Mouse (Mus musculus): ENCODE results near the gene Vma21.

Gene Vma21

DNA sequence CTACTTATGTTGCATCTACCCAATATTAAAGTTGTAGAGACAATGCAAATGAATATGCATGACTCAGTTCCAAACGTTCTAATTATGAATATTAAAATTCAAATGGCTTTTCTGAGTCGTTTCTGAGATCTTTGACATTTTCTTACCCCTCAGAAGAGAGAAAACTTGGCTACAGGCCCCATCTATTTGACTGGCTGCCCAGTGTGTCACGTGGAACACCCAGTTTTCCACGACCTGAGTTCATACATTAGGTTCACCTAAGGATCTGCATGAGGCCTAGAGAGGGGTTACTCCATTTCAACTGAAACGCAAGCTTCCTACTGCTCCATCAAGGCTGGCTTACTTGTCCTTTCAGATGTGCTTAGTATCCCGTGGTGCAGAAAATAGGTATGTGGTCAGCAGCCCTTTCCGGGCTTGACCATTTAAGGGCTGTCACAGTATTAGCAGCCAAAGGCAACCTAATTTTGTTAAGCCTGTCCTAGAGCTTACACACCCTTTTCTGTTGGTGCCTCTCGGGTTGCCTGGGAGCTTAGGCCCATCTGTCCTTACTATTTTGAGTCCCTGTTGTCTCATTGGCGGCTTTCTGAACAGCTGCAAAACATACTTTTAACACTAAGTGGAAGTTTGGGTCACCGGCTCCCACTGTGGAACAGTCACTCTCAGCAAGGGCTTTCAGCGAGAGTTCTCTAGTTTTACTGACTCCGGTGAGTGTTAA lies at the start of gene Vma21:
TSS of gene Vma21 (plus strand) at position 294 of the 715 bp plus-strand sequence.
- peak; percentile 92 for DNase-seq

DNA sequence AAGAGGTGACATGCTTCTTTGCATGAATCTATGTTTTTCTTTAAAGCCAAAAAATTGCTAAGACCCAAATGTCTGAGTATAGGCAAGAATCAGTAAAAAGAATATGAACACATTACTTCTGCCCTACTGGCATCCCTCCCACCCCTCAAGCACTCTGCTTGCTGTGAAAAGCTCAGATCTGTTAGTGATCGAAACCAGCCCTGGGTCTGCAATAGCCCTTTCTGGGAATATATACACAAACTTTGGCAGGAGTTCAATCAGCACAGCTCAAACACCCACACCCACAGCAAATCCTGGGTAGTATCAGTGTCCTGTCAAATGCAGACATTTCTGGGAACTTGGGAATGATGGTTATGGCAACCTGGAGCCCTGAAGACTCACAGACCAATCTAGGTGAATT lies 47.8 kb upstream of the Vma21 start:
- DNase-seq: no peak

DNA sequence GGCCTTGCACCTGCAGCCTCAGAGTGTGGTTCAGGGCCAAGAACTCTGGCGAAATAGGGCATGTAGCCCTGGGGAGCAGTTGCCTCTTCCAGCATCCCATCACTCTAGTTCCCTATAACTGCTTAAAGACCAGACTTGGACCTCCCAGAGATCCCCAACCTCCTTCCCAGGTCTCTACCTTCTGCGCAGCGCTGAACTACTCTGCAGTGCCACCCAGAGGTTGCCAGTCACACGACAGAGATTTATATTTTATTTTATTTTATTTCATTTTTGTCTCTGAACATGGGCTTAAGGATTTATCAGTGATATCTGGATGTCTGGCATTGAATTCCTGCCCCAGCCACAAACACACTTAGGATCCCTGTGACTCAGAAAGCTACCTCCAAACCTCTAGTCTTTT lies 24.6 kb upstream of the Vma21 start:
- no peak for DNase-seq

DNA sequence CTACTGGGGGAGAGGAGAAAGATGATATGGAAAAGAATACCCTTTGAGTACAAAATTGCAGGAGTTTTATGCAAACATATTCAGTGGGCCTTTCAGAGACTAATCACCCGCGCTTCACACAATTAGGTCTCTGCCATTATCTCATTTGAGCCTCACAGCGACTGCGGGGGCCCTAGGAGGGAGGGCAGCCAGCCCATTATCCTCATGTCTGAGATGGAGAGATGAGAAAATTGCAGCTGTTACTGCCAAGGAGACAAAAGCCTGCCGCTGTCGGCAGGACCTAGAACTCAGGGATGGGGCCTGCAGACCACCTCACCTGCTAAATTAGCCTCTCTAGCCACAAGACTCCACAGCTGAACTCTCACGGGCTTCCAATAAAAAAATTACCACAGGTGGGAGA lies 18.0 kb upstream of the Vma21 start:
- DNase-seq: no peak

DNA sequence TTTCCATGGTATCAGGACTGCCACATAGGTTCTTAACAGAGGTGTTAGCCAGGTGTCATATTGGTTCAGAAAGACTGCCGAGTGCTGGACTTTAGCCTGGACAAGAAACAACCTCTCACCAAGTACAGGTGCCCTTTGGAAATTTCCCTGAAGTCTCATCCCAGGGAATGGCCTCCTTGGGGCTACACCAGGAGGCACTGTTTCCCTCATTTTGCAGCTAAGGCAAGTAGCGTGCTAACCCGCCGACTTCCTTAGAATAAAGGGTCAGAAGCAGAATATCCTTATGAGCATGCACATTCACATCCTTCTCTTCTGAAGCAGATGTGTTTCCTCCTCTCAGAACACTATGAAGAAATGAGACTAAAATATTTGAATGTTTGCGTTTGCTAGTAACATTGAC lies 16.8 kb upstream of the Vma21 start:
- no peak for DNase-seq

DNA sequence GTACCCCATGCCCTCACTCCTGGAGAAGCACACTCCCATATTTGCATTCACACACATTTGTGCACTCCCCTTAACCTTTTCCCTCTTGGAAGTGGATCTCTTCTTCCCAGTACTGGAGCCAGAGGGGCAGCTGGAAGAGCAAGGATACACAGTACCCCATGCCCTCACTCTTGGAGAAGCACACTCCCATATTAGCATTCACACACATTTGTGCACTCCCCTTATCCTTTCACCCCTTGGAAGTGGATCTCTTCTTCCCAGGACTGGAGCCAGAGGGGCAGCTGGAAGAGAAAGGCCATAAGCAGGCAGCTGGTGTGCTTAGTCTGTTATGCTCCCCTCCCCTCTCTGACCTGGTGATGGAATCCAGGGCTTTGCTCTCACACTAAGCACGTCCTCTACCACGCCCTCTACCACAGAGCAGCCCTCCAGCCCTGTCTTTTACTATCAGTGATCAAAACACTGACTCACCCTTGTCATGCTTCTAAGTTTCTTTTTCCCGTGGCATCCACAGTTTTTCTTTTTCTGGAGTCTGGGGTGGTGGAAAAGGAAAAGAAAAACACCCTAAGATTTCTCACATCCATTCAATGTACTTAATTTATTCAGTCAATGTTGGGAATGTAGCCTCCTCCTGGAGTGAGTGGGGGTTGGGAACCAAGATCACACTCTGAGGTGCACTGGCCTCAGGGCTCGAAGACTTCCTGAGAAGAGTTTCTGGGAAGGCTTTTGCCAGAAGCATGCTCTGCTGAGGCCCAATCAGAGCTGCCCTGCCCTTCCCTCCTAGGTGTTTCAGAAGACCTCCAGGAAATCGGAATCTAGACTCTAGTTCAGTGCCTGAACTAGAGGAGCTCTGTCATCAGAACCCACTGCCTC lies 3.5 kb upstream of the Vma21 start:
- DNase-seq: peak; percentile 93

DNA sequence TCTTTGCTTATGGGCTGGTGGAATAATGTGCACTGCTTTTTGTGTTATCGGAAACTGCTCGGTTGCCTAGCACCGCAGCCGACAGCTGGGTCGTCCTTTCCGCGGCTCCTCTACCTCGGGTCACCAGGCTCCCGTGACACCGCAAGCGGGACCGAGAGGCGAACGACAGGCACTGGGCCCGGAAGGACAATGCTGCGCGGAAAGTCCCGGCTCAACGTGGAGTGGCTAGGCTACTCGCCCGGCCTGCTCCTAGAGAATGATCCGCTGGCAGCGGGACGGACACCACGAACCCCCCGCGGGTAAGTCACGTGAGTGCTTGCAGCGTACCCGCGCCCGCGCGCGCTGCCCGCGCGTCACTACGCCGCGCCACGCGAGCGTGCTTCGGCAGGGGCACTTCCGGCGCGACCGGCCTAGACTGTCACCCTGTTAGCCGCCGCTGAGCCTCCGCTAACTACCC lies 705 bp downstream of the Vma21 start:
- DNase-seq: peak; percentile 99

DNA sequence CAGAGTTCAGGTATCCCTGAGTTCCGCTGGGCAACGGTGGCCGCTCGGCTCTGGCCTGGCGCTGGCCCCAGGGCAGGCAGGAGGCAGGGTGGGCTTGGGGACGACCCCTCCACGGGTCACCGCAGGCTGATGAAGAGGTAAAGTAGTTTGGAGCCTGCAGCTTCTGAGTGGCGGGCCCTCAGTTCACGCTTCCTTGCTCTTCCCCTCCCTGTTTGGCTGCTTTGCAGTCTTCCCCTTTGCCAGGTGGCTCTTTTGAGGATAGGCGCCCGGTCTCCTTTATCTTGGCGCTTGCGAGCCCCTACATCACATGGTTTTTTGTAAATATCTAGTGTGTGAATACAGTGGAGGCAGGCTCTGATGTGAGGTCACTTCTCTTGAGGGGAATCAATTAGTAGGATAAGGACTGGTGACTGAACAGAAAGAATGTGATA lies 1.2 kb downstream of the Vma21 start:
- DNase-seq: no peak

DNA sequence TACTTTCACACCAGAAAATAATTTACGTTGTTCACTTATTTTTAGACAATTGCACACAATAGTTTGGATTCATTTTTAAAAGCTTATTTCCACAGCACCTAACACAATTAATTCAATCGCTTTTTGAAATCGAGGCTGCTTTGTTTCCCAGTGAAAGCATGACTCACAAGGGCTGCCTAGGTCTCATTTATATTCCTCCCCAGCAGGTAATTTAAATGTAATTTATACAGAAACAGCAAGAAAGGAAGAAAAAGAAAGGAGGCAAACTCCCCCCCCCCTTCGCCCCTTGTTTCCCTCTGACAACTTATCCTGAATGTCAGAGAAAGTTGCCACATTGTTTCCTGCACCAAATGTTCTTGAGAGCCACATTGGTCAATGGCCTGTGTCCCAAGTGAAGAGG lies 23.2 kb downstream of the Vma21 start:
- no peak for DNase-seq

DNA sequence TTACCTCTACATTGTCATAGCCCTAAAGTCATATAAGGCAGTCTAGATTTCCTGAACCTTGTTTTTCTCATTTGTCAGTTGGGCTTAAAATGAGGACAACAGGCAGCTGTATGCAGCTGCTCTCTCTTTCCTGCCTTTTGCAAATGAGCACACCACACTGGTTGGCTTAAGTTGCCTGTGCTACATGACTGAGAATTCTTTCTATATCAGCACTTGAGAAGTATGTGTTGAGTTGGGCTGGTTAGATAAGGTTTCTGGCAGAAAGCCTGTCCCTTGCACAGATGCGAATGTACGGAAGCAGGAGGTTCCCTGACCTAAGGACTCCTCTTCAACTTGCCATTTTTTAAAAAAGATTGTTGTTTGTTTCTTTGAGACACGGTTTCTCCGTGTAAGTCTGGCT lies 31.0 kb downstream of the Vma21 start:
- DNase-seq: peak; percentile 90

DNA sequence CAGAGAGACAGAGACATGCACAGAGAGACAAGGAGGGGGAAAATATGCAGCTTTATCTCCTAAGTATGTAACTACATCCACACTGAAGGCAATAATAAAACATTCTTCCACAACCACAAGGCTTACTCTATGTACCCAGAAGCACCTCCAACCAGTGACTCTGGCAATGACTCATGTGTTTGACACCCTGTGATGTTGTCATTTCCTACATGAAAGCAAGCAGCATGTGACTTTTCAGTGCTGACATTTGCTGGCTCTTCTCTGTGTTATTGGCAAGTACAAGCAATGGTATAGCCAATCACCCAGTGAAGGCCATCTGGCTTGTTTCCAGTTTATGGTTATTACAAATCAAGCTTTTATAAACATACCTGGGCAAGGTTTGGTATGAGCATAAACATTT lies 38.1 kb downstream of the Vma21 start:
- no peak for DNase-seq

Measured in heart, adult 11 months (tissue).